Mouse (Mus musculus): ENCODE results near the gene Pald1. TPM values are rescaled to one million over a fixed set of nuclear protein-coding genes. Genes with fewer than 3 reads are reported as not detected.
A peak's percentile ranks its signal among the peaks of the same experiment; 100 is the strongest.

Pald1 gene
- polyA plus RNA-seq, 1 experiment: 10.3 TPM

- H3K27ac ChIP-seq (ENCODE audit: insufficient read depth, low read length): no peak overlapping the region
- H3K4me3 ChIP-seq (ENCODE audit: insufficient read depth, low read length): no peak overlapping the region
- no peaks in the 10 kb centered on the region for H3K4me1 ChIP-seq (ENCODE audit: control insufficient read depth, insufficient read depth, low read length)
- TF ChIP-seq CTCF (IDR thresholded peaks at IDR 0.05; ENCODE audit: extremely low read depth, insufficient read depth, low read length) (no peak), POLR2A (IDR thresholded peaks at IDR 0.05; ENCODE audit: extremely low read depth, insufficient read depth, low read length) (no peak)
Observed at GRCm38 (mm10) chr10:61285271-61285670, 98.1 kb downstream of the Pald1 start.

GRCm38 (mm10) chr10:61284309-61284708 lies 99.0 kb downstream of the Pald1 start:
- Histone ChIP-seq H3K4me3 (ENCODE audit: insufficient read depth, low read length) (no peak overlapping the region), H3K27ac (ENCODE audit: insufficient read depth, low read length) (no peak overlapping the region), H3K4me1 (ENCODE audit: control insufficient read depth, insufficient read depth, low read length) (no peaks in the 10 kb centered on the region)
- no peak for TF ChIP-seq CTCF (IDR thresholded peaks at IDR 0.05; ENCODE audit: extremely low read depth, insufficient read depth, low read length)
- TF ChIP-seq POLR2A (IDR thresholded peaks at IDR 0.05; ENCODE audit: extremely low read depth, insufficient read depth, low read length): no peak

GRCm38 (mm10) chr10:61281115-61281514 lies 102.2 kb downstream of the Pald1 start:
- Histone ChIP-seq H3K27ac (ENCODE audit: insufficient read depth, low read length) (no peak overlapping the region), H3K4me1 (ENCODE audit: control insufficient read depth, insufficient read depth, low read length) (no peaks in the 10 kb centered on the region), H3K4me3 (ENCODE audit: insufficient read depth, low read length) (no peak overlapping the region)
- no peak for TF ChIP-seq CTCF (IDR thresholded peaks at IDR 0.05; ENCODE audit: extremely low read depth, insufficient read depth, low read length)

GRCm38 (mm10) chr10:61277918-61278674 lies 105.2 kb downstream of the Pald1 start:
- no peak overlapping the region for H3K27ac ChIP-seq (ENCODE audit: insufficient read depth, low read length)

GRCm38 (mm10) chr10:61277051-61277450 lies 106.3 kb downstream of the Pald1 start:
- Histone ChIP-seq H3K4me3 (ENCODE audit: insufficient read depth, low read length) (no peak overlapping the region), H3K4me1 (ENCODE audit: control insufficient read depth, insufficient read depth, low read length) (no peaks in the 10 kb centered on the region), H3K27ac (ENCODE audit: insufficient read depth, low read length) (no peak overlapping the region)
- TF ChIP-seq POLR2A (IDR thresholded peaks at IDR 0.05; ENCODE audit: extremely low read depth, insufficient read depth, low read length): no peak
- no peak for TF ChIP-seq CTCF (IDR thresholded peaks at IDR 0.05; ENCODE audit: extremely low read depth, insufficient read depth, low read length)

More at GRCm38 (mm10) chr10:61277918-61278674, 105.2 kb downstream of the Pald1 start:
- H3K4me3 ChIP-seq (ENCODE audit: insufficient read depth, low read length): no peak overlapping the region
- TF ChIP-seq CTCF (IDR thresholded peaks at IDR 0.05; ENCODE audit: extremely low read depth, insufficient read depth, low read length) (no peak), POLR2A (IDR thresholded peaks at IDR 0.05; ENCODE audit: extremely low read depth, insufficient read depth, low read length) (no peak)
- H3K4me1 ChIP-seq (ENCODE audit: control insufficient read depth, insufficient read depth, low read length): no peaks in the 10 kb centered on the region

GRCm38 (mm10) chr10:61275669-61276110 lies 107.6 kb downstream of the Pald1 start:
- no peak overlapping the region for H3K27ac ChIP-seq (ENCODE audit: insufficient read depth, low read length)
- peak; percentile 69 for TF ChIP-seq CTCF (IDR thresholded peaks at IDR 0.05; ENCODE audit: extremely low read depth, insufficient read depth, low read length)
- TF ChIP-seq POLR2A (IDR thresholded peaks at IDR 0.05; ENCODE audit: extremely low read depth, insufficient read depth, low read length): no peak

GRCm38 (mm10) chr10:61274532-61274931 lies 108.8 kb downstream of the Pald1 start:
- Histone ChIP-seq H3K4me3 (ENCODE audit: insufficient read depth, low read length) (no peak overlapping the region), H3K4me1 (ENCODE audit: control insufficient read depth, insufficient read depth, low read length) (no peaks in the 10 kb centered on the region), H3K27ac (ENCODE audit: insufficient read depth, low read length) (no peak overlapping the region)
- TF ChIP-seq POLR2A (IDR thresholded peaks at IDR 0.05; ENCODE audit: extremely low read depth, insufficient read depth, low read length): no peak
- TF ChIP-seq CTCF (IDR thresholded peaks at IDR 0.05; ENCODE audit: extremely low read depth, insufficient read depth, low read length): no peak

More at GRCm38 (mm10) chr10:61275669-61276110, 107.6 kb downstream of the Pald1 start:
- Histone ChIP-seq H3K4me3 (ENCODE audit: insufficient read depth, low read length) (no peak overlapping the region), H3K4me1 (ENCODE audit: control insufficient read depth, insufficient read depth, low read length) (no peaks in the 10 kb centered on the region)

GRCm38 (mm10) chr10:61273844-61274215 lies 109.5 kb downstream of the Pald1 start:
- Histone ChIP-seq H3K4me1 (ENCODE audit: control insufficient read depth, insufficient read depth, low read length) (no peaks in the 10 kb centered on the region), H3K4me3 (ENCODE audit: insufficient read depth, low read length) (no peak overlapping the region), H3K27ac (ENCODE audit: insufficient read depth, low read length) (no peak overlapping the region)
- TF ChIP-seq POLR2A (IDR thresholded peaks at IDR 0.05; ENCODE audit: extremely low read depth, insufficient read depth, low read length) (no peak), CTCF (IDR thresholded peaks at IDR 0.05; ENCODE audit: extremely low read depth, insufficient read depth, low read length) (no peak)

GRCm38 (mm10) chr10:61273081-61273843 lies 110.1 kb downstream of the Pald1 start, which contains the start of gene Adamts14:
Gene Adamts14 (minus strand): TSS chr10:61273438.
- no peak within 1 kb of the TSS for H3K27ac ChIP-seq (ENCODE audit: insufficient read depth, low read length)

More at GRCm38 (mm10) chr10:61273081-61273843, 110.1 kb downstream of the Pald1 start, which contains the start of gene Adamts14:
- Histone ChIP-seq H3K4me3 (ENCODE audit: insufficient read depth, low read length) (no peak within 1 kb of the TSS), H3K4me1 (ENCODE audit: control insufficient read depth, insufficient read depth, low read length) (no peaks in the 10 kb centered on the region)
- TF ChIP-seq CTCF (IDR thresholded peaks at IDR 0.05; ENCODE audit: extremely low read depth, insufficient read depth, low read length): no peak
- no peak for TF ChIP-seq POLR2A (IDR thresholded peaks at IDR 0.05; ENCODE audit: extremely low read depth, insufficient read depth, low read length)
